Mouse (Mus musculus) cortical plate, adult 2 months (tissue): ENCODE measurements around the gene Hba-a2. TPM values are rescaled to one million over a fixed set of nuclear protein-coding genes. Genes with fewer than 3 reads are reported as not detected.
"Not testable (repeated sequence)": the region's sequence is repeated elsewhere in the genome, so short reads cannot be mapped to it uniquely, and the experiment has no call there.

Experiments
- H3K27ac ChIP-seq: fragments of 200-500 bp; 2 replicates; pipeline ENCODE4 v1.5.1; 2012; ENCODE audit warnings: low read length, control low read depth, inconsistent platforms; ENCODE audit not compliant: insufficient read depth
- H3K4me1 ChIP-seq: fragments of 200-500 bp; 2 replicates; pipeline ENCODE4 v1.6.1; 2011; ENCODE audit warnings: low read length; ENCODE audit not compliant: control insufficient read depth, insufficient read depth
- H3K4me3 ChIP-seq: fragments of 200-500 bp; 2 replicates; pipeline ENCODE4 v1.5.1; 2011; ENCODE audit warnings: mild to moderate bottlenecking, low read length, control low read depth; ENCODE audit not compliant: insufficient read depth
- CTCF ChIP-seq: fragments of 200-500 bp; IDR thresholded peaks from 2 replicates; pipeline ENCODE4 v1.5.1; 2011; ENCODE audit warnings: mild to moderate bottlenecking, control low read depth, low read length; ENCODE audit not compliant: insufficient read depth; ENCODE audit errors: extremely low read depth
- POLR2A ChIP-seq: fragments of 200-500 bp; IDR thresholded peaks from 2 replicates; pipeline ENCODE4 v1.6.1; 2011; ENCODE audit warnings: mild to moderate bottlenecking, low read length, control low read depth; ENCODE audit not compliant: insufficient read depth; ENCODE audit errors: extremely low read depth
- polyA plus RNA-seq: library from polyadenylated mRNA; depleted of rRNA; stranded (reverse); fragments of >200 nt; gene quantifications from 2 replicates; pipeline ENCODE4 v1.2.3, GENCODE M21; 2012; rRNA removed

Hba-a2 gene
- 389 and 531 TPM in 2 replicates for polyA plus RNA-seq

DNA sequence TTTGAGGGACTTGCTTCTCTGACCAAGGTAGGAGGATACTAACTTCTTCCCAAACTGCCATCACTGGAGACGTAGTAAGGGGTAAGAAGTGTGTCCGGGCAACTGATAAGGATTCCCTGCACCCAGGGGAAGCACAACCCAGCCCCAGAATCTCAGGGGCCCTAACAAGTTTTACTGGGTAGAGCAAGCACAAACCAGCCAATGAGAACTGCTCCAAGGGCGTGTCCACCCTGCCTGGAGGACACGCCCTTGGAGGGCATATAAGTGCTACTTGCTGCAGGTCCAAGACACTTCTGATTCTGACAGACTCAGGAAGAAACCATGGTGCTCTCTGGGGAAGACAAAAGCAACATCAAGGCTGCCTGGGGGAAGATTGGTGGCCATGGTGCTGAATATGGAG, at the start of gene Hba-a2:
TSS of gene Hba-a2 (plus strand) at position 287 of the 400 bp plus-strand sequence.
- H3K4me1 ChIP-seq, H3K27ac ChIP-seq, H3K4me3 ChIP-seq: not testable (repeated sequence)

GRCm38 (mm10) chr11:32247068-32247467, 49.2 kb upstream of the Hba-a2 start:
- peaks cover 18% of the 10 kb centered on the region for H3K4me1 ChIP-seq
- H3K4me3 ChIP-seq, result no peak overlapping the region
- TF ChIP-seq POLR2A, result no peak
- peak; percentile 22; the same call in 1 of the 2 replicates for TF ChIP-seq CTCF
- no peak overlapping the region for H3K27ac ChIP-seq

DNA sequence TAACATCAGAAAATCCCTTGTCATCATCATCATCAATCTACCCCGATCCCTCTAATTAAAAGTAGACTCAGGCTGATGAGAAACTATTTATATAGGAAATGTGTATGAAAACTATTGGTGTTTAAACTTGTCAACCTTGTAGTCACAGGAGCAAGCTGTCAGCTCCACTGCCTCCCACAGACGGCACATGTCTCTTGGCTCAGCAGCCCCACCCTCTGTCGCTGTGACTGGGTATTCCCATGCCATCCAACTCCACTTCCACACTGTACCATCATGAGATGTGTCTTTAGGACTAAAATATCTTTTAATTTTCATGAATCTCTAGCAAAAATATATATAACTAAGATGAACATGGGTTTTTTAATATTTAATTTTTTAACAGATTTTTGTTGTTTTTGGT, 47.9 kb upstream of the Hba-a2 start:
- no peak for TF ChIP-seq POLR2A
- TF ChIP-seq CTCF, result no peak
- Histone ChIP-seq H3K27ac (no peak overlapping the region), H3K4me1 (peaks cover 9% of the 10 kb centered on the region), H3K4me3 (no peak overlapping the region)

- Histone ChIP-seq H3K4me1 (peaks cover 3% of the 10 kb centered on the region; the same call in 1 of the 2 replicates), H3K4me3 (no peak overlapping the region), H3K27ac (no peak overlapping the region)
- TF ChIP-seq POLR2A (no peak), CTCF (no peak)
Measured at GRCm38 (mm10) chr11:32250880-32251763, 45.2 kb upstream of the Hba-a2 start.

DNA sequence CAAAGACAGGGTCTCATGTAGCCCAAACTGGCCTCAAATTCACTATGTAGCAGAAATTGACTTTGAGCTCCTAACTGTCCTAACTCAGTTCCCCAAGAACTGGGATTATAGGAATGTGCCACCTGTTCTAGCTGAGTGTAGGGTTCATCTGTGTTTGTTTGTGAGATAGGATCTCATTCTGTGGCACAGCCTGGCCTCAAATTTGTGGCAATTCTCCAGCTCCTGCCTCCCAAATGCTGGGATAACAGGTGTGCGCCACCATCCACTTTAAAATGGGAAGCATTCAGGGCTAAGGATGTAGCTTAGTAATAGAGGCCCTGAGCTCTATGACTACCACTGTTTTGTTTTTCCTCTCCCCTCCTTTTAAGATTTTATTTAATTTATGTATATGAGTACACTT, 43.2 kb upstream of the Hba-a2 start:
- Histone ChIP-seq H3K4me3 (no peak overlapping the region), H3K27ac (no peak overlapping the region), H3K4me1 (peaks cover 3% of the 10 kb centered on the region; the same call in 1 of the 2 replicates)
- no peak for TF ChIP-seq CTCF
- TF ChIP-seq POLR2A, result no peak

GRCm38 (mm10) chr11:32256146-32256545, 40.1 kb upstream of the Hba-a2 start:
- Histone ChIP-seq H3K27ac (no peak overlapping the region), H3K4me1 (peaks cover 3% of the 10 kb centered on the region; the same call in 1 of the 2 replicates), H3K4me3 (no peak overlapping the region)
- TF ChIP-seq POLR2A (no peak), CTCF (no peak)

- Histone ChIP-seq H3K4me3 (no peak overlapping the region), H3K27ac (no peak overlapping the region), H3K4me1 (peaks cover 2% of the 10 kb centered on the region; the same call in 1 of the 2 replicates)
- TF ChIP-seq POLR2A (no peak), CTCF (no peak)
Measured at GRCm38 (mm10) chr11:32256566-32256965, 39.7 kb upstream of the Hba-a2 start.

DNA sequence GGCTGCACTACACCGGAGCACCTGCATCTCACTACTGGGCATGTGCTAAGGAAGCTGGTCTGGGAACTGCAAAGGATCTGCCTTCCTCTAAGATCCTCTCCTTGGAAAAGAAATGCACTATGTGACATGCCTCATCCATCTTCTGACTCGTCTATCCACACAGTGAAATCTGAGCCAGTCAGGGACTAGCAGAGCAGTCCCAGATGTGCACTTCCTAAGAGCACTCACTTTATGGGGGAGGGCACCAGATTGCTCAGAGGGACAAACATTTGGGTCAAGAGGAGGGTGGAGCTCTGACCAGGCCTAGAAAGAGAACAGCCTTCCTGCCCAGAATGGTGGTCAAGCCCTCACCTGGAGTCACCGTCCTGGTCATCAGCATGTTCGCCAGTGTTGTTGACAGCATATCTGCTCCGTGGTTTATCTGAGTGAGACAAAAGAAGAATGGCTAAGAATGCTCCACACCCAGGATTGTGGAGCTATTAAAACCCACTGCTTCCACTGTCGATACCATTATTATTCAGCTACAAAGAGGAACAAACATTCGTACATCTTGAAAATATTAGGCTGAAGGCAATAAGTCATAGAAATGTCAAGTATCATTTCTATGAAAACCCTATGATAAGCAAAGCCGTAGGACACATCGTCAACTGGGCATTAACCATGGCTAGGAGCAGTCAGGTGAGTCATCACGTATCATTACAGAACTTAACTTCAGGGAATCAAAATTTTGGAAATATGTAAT, 33.4 kb upstream of the Hba-a2 start:
- TF ChIP-seq CTCF (no peak), POLR2A (no peak)
- no peak overlapping the region for H3K4me3 ChIP-seq

DNA sequence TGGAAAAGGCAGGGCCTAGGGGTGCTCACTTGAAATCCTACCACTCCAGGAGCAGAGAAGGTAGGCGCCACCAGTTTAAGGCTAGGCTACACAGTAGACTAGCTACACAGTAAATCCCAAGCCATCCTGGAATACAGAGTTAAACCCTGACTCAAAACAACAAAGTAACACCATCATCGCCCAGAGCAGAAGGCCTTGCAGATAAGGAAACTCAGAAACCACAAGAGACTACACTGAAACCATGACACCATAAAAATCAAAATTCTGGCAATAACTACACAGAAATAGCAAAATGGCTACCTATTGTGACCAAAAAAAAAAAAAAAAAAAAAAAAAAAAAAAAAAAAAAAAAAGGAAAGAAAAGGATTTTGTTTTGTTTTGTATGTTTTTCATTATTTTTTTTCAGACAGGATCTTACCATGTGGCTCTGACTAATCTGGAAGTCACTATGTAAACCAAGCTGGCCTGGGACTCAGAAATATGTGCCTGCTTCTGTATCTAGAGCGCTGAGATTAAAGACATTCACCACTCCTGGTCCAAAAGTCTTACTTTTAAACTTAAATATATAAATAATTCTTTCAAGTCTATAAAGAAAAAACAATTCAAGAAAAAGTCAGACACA, 31.1 kb upstream of the Hba-a2 start:
- TF ChIP-seq POLR2A (no peak), CTCF (no peak)
- Histone ChIP-seq H3K4me3 (no peak overlapping the region), H3K27ac (no peak overlapping the region), H3K4me1 (no peaks in the 10 kb centered on the region; the same call in 1 of the 2 replicates)

More for the DNA sequence above, 33.4 kb upstream of the Hba-a2 start:
- no peak overlapping the region for H3K27ac ChIP-seq
- no peaks in the 10 kb centered on the region; the same call in 1 of the 2 replicates for H3K4me1 ChIP-seq

DNA sequence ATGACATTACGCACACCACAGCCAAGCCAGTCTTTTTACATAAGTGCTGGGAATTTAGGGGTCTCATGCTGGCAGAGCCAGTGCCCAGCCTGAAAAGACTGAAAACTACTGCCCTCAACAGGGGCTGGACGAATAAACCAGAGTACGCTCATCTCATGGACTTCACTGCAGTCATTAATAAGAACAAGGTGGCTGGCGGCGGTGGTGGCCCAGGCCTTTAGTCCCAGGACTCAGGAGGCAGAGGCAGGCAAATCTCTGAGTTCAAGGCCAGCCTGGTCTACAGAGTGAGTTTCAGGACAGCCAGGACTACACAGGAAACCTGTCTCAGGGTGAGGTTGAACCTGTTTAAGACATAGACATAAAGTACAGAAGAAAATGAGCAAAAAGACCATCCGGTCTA, 30.1 kb upstream of the Hba-a2 start:
- no peak overlapping the region for H3K27ac ChIP-seq
- no peak overlapping the region; the same call in 1 of the 2 replicates for H3K4me3 ChIP-seq
- no peak for TF ChIP-seq CTCF
- TF ChIP-seq POLR2A, result no peak
- H3K4me1 ChIP-seq, result no peaks in the 10 kb centered on the region; the same call in 1 of the 2 replicates
